Mouse (Mus musculus) brain, embryonic 14.5 days (tissue): ENCODE data around the gene Tmem30a. TPM values are rescaled to one million over a fixed set of nuclear protein-coding genes. Genes with fewer than 3 reads are reported as not detected.

Experiments
- DNase-seq: peaks from one replicate; pipeline ENCODE4 v3.0.0-alpha.2; 2011; ENCODE audit warnings: low read depth
- CTCF ChIP-seq: fragments of 200-500 bp; IDR thresholded peaks from 2 replicates; pipeline ENCODE4 v1.5.1; 2012; ENCODE audit warnings: inconsistent platforms, mild to moderate bottlenecking, moderate library complexity, borderline replicate concordance; ENCODE audit not compliant: insufficient read depth, insufficient read length; ENCODE audit errors: extremely low read depth
- POLR2A ChIP-seq: fragments of 200-500 bp; IDR thresholded peaks from 2 replicates; pipeline ENCODE4 v1.6.1; 2012; ENCODE audit warnings: mild to moderate bottlenecking, inconsistent platforms, borderline replicate concordance; ENCODE audit not compliant: poor library complexity, insufficient read depth, insufficient read length, severe bottlenecking; ENCODE audit errors: extremely low read depth
- polyA plus RNA-seq: library from polyadenylated mRNA; depleted of rRNA; stranded (reverse); fragments of >200 nt; gene quantifications from 2 replicates; pipeline ENCODE4 v1.2.3, GENCODE M21; 2012

Gene Tmem30a
- polyA plus RNA-seq, 1 experiment, result 53.3 TPM

- DNase-seq, result no peak
- TF ChIP-seq POLR2A (no peak), CTCF (no peak)
These were observed 8.9 kb downstream of the Tmem30a start for GRCm38 (mm10) chr9:79784439-79784838.

- TF ChIP-seq CTCF (no peak), POLR2A (no peak)
- peak; percentile 47 for DNase-seq
These were observed 14.0 kb downstream of the Tmem30a start for GRCm38 (mm10) chr9:79779354-79779753.

- no peak for DNase-seq
These were observed 26.2 kb downstream of the Tmem30a start for GRCm38 (mm10) chr9:79766991-79767545.

GRCm38 (mm10) chr9:79765329-79765728 lies 28.0 kb downstream of the Tmem30a start:
- no peak for DNase-seq
- TF ChIP-seq CTCF, result no peak
- no peak for TF ChIP-seq POLR2A

More at GRCm38 (mm10) chr9:79766991-79767545, 26.2 kb downstream of the Tmem30a start:
- TF ChIP-seq CTCF (no peak), POLR2A (no peak)

- TF ChIP-seq POLR2A, result no peak
- no peak for TF ChIP-seq CTCF
- no peak for DNase-seq
These were observed 30.8 kb downstream of the Tmem30a start for GRCm38 (mm10) chr9:79762519-79762918.

- DNase-seq, result no peak
- no peak for TF ChIP-seq POLR2A
- no peak for TF ChIP-seq CTCF
These were observed 33.2 kb downstream of the Tmem30a start for GRCm38 (mm10) chr9:79760076-79760475.

- peak; percentile 63; the same call in 1 of the 2 replicates for TF ChIP-seq POLR2A
- TF ChIP-seq CTCF, result no peak
- peak; percentile 99 for DNase-seq
These were observed 33.8 kb downstream of the Tmem30a start, which contains the start of gene Cox7a2 for GRCm38 (mm10) chr9:79759385-79760005. Cox7a2 (minus strand) TSS chr9:79759878.

GRCm38 (mm10) chr9:79755311-79755710 lies 38.0 kb downstream of the Tmem30a start:
- DNase-seq, result no peak
- no peak for TF ChIP-seq CTCF
- TF ChIP-seq POLR2A, result no peak

- no peak for TF ChIP-seq POLR2A
- no peak for TF ChIP-seq CTCF
- DNase-seq, result no peak
These were observed 41.5 kb downstream of the Tmem30a start for GRCm38 (mm10) chr9:79751846-79752245.

GRCm38 (mm10) chr9:79750709-79751108 lies 42.6 kb downstream of the Tmem30a start:
- DNase-seq, result no peak
- TF ChIP-seq CTCF, result no peak
- TF ChIP-seq POLR2A, result no peak

- no peak for DNase-seq
- TF ChIP-seq POLR2A, result no peak
- no peak for TF ChIP-seq CTCF
These were observed 48.3 kb downstream of the Tmem30a start for GRCm38 (mm10) chr9:79745036-79745435.

GRCm38 (mm10) chr9:79735608-79736007 lies 57.7 kb downstream of the Tmem30a start:
- TF ChIP-seq CTCF, result no peak
- TF ChIP-seq POLR2A, result no peak
- DNase-seq, result no peak

- DNase-seq, result no peak
- TF ChIP-seq POLR2A, result no peak
- TF ChIP-seq CTCF, result no peak
These were observed 63.0 kb downstream of the Tmem30a start for GRCm38 (mm10) chr9:79730301-79730700.

GRCm38 (mm10) chr9:79723090-79723489 lies 70.2 kb downstream of the Tmem30a start:
- peak; percentile 81 for DNase-seq
- TF ChIP-seq CTCF, result peak; percentile 19; the same call in 1 of the 2 replicates
- TF ChIP-seq POLR2A, result no peak
